Mouse (Mus musculus) hindbrain, embryonic 13.5 days (tissue): ENCODE results near the gene Chchd1. TPM values are rescaled to one million over a fixed set of nuclear protein-coding genes. Genes with fewer than 3 reads are reported as not detected.
A peak's percentile ranks its signal among the peaks of the same experiment; 100 is the strongest.
"Not testable (repeated sequence)": the region's sequence is repeated elsewhere in the genome, so short reads cannot be mapped to it uniquely, and the experiment has no call there.

Experiments
- ATAC-seq: fragments of 200-750 bp; cut with Nextera tagmentation; 2 replicates; pipeline ENCODE4 v1.8.0; 2017; ENCODE audit warnings: moderate TSS enrichment; ENCODE audit not compliant: low FRiP score
- H3K27ac ChIP-seq: fragments of 300-500 bp; sonication (generic); 2 replicates; pipeline ENCODE4 v1.5.1; 2015; ENCODE audit warnings: inconsistent platforms, mild to moderate bottlenecking, moderate library complexity
- H3K27me3 ChIP-seq: fragments of 300-500 bp; sonication (generic); 2 replicates; pipeline ENCODE4 v1.6.1; 2015; ENCODE audit warnings: mild to moderate bottlenecking, inconsistent platforms
- H3K36me3 ChIP-seq: fragments of 300-500 bp; sonication (generic); 2 replicates; pipeline ENCODE4 v1.6.1; 2015; ENCODE audit warnings: mild to moderate bottlenecking, inconsistent platforms
- H3K4me1 ChIP-seq: fragments of 300-500 bp; sonication (generic); replicated peaks from 2 replicates; pipeline ENCODE4 v1.6.1; 2015; ENCODE audit warnings: inconsistent platforms
- H3K4me2 ChIP-seq: fragments of 300-500 bp; sonication (generic); 2 replicates; pipeline ENCODE4 v1.6.1; 2015; ENCODE audit warnings: inconsistent platforms, mild to moderate bottlenecking, moderate library complexity
- H3K4me3 ChIP-seq: fragments of 300-500 bp; sonication (generic); 2 replicates; pipeline ENCODE4 v1.5.1; 2015; ENCODE audit warnings: mild to moderate bottlenecking, inconsistent platforms
- H3K9ac ChIP-seq: fragments of 300-500 bp; sonication (generic); 2 replicates; pipeline ENCODE4 v1.6.1; 2015; ENCODE audit warnings: mild to moderate bottlenecking, inconsistent platforms
- H3K9me3 ChIP-seq: fragments of 300-500 bp; sonication (generic); 2 replicates; pipeline ENCODE4 v1.6.1; 2016; ENCODE audit warnings: inconsistent platforms
- WGBS: fragments of 180-500 bp; shearing (Covaris S2); methylation state at CpG from one replicate; pipeline ENCODE4 v1.1.7; 2015; 5-methylcytosine and 5-hydroxymethylcytosine counted together
- polyA plus RNA-seq: library from polyadenylated mRNA; unstranded; fragments of >200 nt; fragmentation: Nextera tagmentation; extraction: Ambion mirVana; gene quantifications from 2 replicates; pipeline ENCODE4 v1.2.1, GENCODE M21; 2015

Gene Chchd1
- polyA plus RNA-seq, 1 experiment from 2014 or later, result 200 TPM

DNA sequence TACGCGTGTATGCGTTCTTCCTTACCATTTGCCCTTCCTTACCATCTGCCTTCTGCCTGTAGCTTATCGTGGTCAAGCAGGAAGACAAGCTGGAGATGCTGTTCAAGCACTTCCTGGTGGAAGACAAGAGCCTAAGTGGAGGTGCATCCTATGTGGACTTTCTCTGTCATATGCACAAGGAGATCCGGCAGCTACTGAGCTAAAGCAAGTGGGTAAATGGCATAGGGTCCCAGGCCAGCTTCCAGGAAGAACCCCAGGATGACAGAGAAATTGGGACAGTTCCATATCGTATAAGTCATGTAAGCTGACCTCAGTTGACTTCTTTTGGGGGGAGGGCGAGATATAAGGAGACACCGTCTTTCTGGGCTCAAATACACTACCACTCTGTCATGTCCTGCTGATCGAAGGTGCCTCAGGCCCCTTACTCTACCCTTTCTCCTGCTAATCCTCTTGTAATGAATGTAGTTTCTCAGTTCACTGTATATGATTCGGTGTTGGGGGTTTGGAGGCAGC lies 9.2 kb upstream of the Chchd1 start:
- Histone ChIP-seq H3K9me3 (no peaks in the 10 kb centered on the region), H3K4me2 (no peak overlapping the region), H3K4me1 (peaks cover 39% of the 10 kb centered on the region), H3K4me3 (0 out of 2 replicates have a peak overlapping the region, but pooled peaks have one; percentile 65), H3K27ac (peak overlapping the region; percentile 96), H3K9ac (no peak overlapping the region; the same call in 1 of the 2 replicates), H3K36me3 (peaks cover 59% of the 10 kb centered on the region), H3K27me3 (no peaks in the 10 kb centered on the region)
- 95% methylated on average over 10 of the region's 10 CpGs for WGBS
- ATAC-seq, result no peak

DNA sequence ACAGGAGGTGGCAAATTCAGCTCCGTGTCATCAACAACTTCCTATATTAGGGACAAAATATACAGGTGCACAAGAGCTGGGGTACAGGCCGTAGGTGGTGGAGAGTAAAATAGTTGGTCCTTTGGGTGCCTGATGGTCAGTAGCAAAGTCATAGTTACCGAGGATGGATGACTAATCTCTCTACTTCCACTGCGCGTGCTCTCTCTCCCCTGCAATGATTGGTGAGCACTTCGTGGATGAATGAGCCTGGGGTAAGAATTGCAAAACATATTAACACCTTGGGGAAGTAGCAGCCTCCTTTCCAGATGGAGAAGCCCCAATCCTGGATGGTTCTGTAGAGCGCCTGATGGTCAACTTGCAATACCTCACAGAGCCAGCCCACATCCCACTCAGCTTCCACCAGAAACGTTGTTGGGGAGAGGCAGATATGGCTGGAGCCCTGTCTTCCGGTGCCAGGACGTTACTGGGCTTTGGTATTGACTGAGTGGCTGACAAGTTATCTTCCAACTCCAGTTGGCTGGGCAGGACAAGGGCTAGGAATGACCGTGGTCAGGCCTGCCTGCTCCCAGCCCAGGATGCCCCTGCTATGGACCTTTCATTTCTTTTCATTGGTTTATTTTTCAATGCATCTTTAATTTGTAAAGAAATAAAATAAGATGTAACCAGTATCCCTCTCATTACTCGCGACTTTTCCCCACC lies 8.5 kb upstream of the Chchd1 start:
- H3K4me2 ChIP-seq, result peak overlapping the region; percentile 83
- 44% methylated on average over 13 of the region's 13 CpGs for WGBS
- peaks cover 46% of the 10 kb centered on the region for H3K4me1 ChIP-seq
- H3K9ac ChIP-seq, result peak overlapping the region; percentile 86
- ATAC-seq, result peak; percentile 41
- H3K27ac ChIP-seq, result peak overlapping the region; percentile 96
- H3K9me3 ChIP-seq, result no peaks in the 10 kb centered on the region
- no peaks in the 10 kb centered on the region for H3K27me3 ChIP-seq
- peak overlapping the region; percentile 65 for H3K4me3 ChIP-seq
- H3K36me3 ChIP-seq, result peaks cover 54% of the 10 kb centered on the region

DNA sequence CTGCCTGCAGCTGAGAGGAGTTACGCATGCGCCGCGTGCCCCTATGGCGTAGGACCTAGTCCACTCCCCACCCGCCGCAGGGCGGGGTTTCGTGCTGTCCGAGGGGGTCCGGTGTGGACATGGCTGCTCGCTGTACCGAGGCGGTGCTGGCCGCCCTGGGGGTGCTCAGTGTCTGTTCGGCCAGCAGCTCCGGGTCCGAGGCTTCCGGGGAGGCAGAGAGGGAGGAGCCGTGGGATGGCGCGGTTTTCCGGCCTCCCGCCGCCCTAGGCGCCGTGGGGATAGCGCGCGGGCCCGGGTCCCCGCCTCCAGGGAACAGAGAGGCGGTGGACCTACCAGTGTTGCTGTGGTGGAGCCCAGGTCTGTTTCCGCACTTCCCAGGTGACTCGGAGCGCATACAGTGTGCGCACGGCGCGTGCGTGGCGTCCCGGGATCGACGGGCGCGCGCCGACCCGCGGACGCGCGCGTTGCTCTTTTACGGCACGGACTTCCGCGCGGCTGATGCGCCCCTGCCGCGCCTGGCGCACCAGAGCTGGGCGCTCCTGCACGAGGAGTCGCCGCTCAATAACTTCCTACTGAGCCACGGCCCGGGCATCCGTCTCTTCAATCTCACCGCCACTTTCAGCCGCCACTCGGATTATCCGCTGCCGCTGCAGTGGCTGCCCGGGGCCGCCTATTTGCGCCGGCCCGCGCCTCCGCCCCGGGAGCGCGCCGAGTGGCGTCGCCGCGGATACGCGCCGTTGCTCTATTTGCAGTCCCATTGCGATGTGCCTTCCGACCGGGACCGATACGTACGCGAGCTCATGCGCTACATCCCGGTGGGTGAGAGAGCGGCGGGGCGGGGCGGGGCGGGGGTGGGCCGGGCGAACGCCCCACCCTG lies 7.7 kb upstream of the Chchd1 start, which contains the start of gene Fut11:
Fut11 (plus strand) TSS at position 85 of the 877 bp plus-strand sequence.
- no peaks in the 10 kb centered on the region for H3K27me3 ChIP-seq
- peak; percentile 94 for ATAC-seq
- H3K4me3 ChIP-seq, result peak within 1 kb of the TSS; percentile 65
- H3K4me1 ChIP-seq, result peaks cover 54% of the 10 kb centered on the region
- under 1% methylated on average over 109 of the region's 111 CpGs for WGBS
- no peaks in the 10 kb centered on the region for H3K9me3 ChIP-seq
- H3K9ac ChIP-seq, result peak within 1 kb of the TSS; percentile 86
- H3K4me2 ChIP-seq, result peak within 1 kb of the TSS; percentile 83
- peaks cover 46% of the 10 kb centered on the region for H3K36me3 ChIP-seq
- H3K27ac ChIP-seq, result peak within 1 kb of the TSS; percentile 96

DNA sequence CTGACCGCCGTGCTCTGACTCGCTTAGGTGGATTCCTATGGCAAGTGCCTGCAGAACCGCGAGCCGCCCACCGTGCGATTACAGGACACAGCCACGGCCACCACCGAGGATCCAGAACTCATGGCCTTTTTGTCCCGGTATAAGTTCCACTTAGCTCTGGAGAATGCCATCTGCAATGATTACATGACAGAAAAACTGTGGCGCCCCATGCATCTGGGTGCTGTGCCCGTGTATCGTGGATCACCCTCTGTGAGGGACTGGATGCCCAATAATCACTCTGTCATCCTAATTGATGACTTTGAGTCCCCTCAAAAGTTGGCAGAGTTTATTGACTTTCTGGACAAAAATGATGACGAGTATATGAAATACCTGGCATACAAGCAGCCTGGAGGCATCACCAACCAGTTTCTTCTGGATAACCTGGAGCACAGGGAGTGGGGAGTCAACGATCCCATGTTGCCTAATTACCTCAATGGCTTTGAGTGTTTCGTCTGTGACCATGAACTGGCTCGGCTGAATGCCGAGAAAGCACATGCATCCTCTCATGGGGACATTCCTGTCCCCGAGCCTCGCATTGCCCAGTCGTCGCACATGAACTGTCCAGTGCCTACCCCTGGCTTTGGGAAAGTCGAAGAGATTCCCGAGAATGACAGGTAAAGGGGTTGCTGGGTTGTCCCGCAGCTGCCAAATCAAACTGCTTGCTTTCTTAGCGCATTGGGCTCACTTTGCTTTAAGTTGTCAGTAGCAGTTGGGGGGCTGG lies 6.9 kb upstream of the Chchd1 start:
- H3K4me1 ChIP-seq, result peaks cover 61% of the 10 kb centered on the region
- H3K27me3 ChIP-seq, result no peaks in the 10 kb centered on the region
- H3K4me2 ChIP-seq, result peak overlapping the region; percentile 83
- H3K27ac ChIP-seq, result peak overlapping the region; percentile 96
- peak overlapping the region; percentile 86 for H3K9ac ChIP-seq
- peaks cover 38% of the 10 kb centered on the region for H3K36me3 ChIP-seq
- H3K4me3 ChIP-seq, result peak overlapping the region; percentile 65
- WGBS, result 12% methylated on average over 27 of the region's 27 CpGs
- H3K9me3 ChIP-seq, result no peaks in the 10 kb centered on the region
- no peak for ATAC-seq

DNA sequence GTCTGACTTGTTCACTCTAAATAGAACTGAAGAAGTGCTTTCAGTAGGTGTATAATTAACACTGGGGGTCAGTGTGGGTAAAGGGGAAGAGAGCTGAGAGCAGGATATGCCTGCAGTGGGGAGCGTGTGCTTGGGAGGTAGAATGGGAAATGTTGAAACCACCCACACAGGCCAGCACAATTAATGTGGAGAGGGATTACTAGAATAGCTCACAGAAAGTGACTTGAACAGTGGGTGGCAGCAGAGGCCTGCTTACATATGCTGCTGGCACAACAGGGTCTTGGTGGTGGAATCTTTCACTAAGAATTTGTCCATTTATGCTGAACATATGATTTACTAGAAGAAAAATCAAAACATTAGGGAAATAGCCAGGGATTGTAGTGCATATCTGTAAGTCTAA lies 5.8 kb upstream of the Chchd1 start:
- H3K4me2 ChIP-seq, result peak overlapping the region; percentile 83
- H3K9me3 ChIP-seq, result no peaks in the 10 kb centered on the region
- no peaks in the 10 kb centered on the region for H3K27me3 ChIP-seq
- ATAC-seq, result no peak
- WGBS, result 0% methylated on average over 1 of the region's 1 CpGs
- peaks cover 72% of the 10 kb centered on the region for H3K4me1 ChIP-seq
- H3K36me3 ChIP-seq, result peaks cover 27% of the 10 kb centered on the region
- H3K27ac ChIP-seq, result peak overlapping the region; percentile 13; the same call in 1 of the 2 replicates
- peak overlapping the region; percentile 86 for H3K9ac ChIP-seq
- H3K4me3 ChIP-seq, result peak overlapping the region; percentile 65

DNA sequence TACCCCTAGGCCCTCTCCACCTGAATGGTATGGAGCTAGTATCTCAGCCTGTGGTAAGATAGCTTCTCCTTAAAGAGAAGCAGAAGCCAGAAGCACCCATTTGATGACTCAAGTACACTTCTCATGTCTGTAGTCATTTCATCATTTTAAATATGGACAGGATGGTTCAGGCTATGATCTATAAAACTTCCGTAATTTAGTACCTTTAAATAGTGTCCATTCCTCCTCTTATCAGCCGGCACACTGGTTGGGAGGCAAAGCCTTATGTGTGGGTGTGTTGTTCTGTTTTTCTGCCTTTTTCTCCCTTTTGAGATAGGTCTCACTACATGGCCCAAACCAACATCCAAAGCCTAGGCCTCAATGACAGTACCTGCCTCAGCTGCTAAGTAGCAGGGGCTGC lies 4.3 kb upstream of the Chchd1 start:
- Histone ChIP-seq H3K9ac (peak overlapping the region; percentile 60), H3K4me3 (peak overlapping the region; percentile 65), H3K27me3 (no peaks in the 10 kb centered on the region), H3K4me1 (peaks cover 79% of the 10 kb centered on the region), H3K4me2 (peak overlapping the region; percentile 83), H3K36me3 (peaks cover 12% of the 10 kb centered on the region), H3K27ac (no peak overlapping the region), H3K9me3 (no peaks in the 10 kb centered on the region)
- ATAC-seq, result no peak
- 91% methylated on average over 2 of the region's 2 CpGs for WGBS

DNA sequence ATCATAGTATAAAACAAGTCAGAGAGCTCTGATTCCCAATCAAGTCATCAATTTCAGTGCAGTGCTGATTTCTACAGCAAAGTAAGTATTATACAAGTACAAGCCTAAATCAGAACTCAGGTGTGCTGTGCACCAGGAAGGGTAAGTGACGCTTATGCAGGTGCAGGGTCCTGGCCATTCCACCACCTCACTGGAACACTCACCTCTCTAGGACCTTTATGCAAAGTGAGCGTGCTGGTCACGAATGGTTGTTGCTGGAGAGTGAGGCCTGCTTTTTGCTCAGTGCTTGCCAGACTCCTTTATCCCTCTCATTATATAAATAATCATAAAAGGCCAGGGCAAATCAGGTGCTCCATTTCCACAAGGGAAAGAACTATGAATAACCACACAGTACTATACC lies 2.4 kb upstream of the Chchd1 start:
- 89% methylated on average over 3 of the region's 3 CpGs for WGBS
- H3K27me3 ChIP-seq, result no peaks in the 10 kb centered on the region
- peaks cover 15% of the 10 kb centered on the region for H3K36me3 ChIP-seq
- ATAC-seq, result no peak
- H3K4me1 ChIP-seq, result peaks cover 75% of the 10 kb centered on the region
- H3K9ac ChIP-seq, result no peak overlapping the region
- no peak overlapping the region for H3K4me2 ChIP-seq
- no peak overlapping the region for H3K4me3 ChIP-seq
- no peak overlapping the region for H3K27ac ChIP-seq
- H3K9me3 ChIP-seq, result no peaks in the 10 kb centered on the region

DNA sequence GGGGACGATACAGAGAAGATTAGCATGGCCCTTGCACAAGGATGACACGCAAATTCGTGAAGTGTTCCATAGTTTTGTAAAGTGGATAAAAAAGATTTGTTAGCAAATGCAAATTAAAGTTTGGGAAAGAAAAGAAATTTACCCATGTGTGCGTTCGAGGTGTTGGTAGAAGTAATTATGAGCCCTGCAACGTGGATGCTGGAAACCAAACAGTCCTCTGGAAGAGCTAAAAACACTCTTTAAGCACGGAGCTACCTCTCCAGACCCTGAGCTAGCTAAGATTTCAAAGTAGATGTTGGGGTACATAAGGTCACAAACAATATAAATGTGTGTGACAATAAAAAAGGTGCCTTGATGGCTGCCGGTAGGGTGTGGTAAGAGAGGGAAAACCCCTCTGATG lies 1.3 kb upstream of the Chchd1 start:
- peak overlapping the region; percentile 91 for H3K9ac ChIP-seq
- H3K27me3 ChIP-seq, result no peaks in the 10 kb centered on the region
- H3K4me1 ChIP-seq, result peaks cover 69% of the 10 kb centered on the region
- no peak for ATAC-seq
- no peak overlapping the region for H3K27ac ChIP-seq
- peak overlapping the region; percentile 77 for H3K4me3 ChIP-seq
- no peaks in the 10 kb centered on the region for H3K9me3 ChIP-seq
- peak overlapping the region; percentile 67 for H3K4me2 ChIP-seq
- peaks cover 18% of the 10 kb centered on the region for H3K36me3 ChIP-seq
- WGBS, result 83% methylated on average over 8 of the region's 8 CpGs

DNA sequence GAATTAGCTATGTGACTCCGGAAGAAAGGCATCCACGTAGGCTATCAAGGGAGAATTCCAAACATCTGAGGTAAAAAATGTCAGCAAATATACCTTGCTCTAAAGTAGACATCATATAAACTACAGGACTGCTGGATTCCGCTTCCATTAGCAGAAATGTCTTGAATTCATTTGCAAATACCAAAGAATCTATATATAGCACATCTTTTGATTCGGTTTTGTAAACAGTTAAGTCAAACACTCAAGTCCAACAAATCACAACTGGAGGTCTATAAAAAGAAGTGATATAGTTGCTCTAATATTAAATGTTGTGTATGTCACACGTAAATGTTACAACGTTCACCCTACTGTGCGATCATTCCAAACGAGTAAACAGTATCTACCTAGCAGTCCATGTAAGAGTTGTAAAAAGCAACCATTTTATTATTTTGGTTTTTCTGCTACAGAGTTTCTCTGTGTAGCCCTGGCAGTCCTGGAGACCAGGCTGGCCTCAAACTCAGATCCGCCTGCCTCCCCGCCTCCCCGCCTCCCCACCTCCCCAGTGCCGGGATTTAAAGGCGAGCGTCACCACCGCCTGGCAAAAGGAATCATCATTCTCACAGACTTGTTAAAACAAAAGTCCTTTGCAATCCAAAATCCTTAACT lies 588 bp upstream of the Chchd1 start:
- no peaks in the 10 kb centered on the region for H3K9me3 ChIP-seq
- peak overlapping the region; percentile 77 for H3K4me3 ChIP-seq
- H3K4me2 ChIP-seq, result peak overlapping the region; percentile 67
- 15% methylated on average over 15 of the region's 15 CpGs for WGBS
- H3K27me3 ChIP-seq, result no peaks in the 10 kb centered on the region
- peak overlapping the region; percentile 91 for H3K9ac ChIP-seq
- H3K36me3 ChIP-seq, result peaks cover 18% of the 10 kb centered on the region
- peaks cover 66% of the 10 kb centered on the region for H3K4me1 ChIP-seq
- ATAC-seq, result peak; percentile 9
- peak overlapping the region; percentile 93 for H3K27ac ChIP-seq

DNA sequence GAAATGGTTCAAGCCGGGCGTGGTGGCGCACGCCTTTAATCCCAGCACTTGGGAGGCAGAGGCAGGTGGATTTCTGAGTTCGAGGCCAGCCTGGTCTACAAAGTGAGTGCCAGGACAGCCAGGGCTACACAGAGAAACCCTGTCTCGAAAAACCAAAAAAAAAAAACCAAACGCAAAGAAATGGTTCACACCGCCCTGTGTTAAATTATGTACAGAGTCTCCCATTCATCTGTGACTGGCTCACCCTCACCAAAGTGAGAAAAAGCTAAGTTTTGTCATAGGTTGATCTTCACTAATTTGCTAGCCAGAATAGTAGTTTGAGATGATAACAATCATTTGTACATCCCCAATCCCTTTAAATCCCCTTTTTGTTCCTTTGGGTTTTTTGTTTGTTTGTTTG lies 655 bp downstream of the Chchd1 start:
- Histone ChIP-seq H3K27ac (peak overlapping the region; percentile 93), H3K4me2 (peak overlapping the region; percentile 67), H3K9ac (peak overlapping the region; percentile 91), H3K4me1 (peaks cover 56% of the 10 kb centered on the region), H3K36me3 (peaks cover 18% of the 10 kb centered on the region), H3K4me3 (peak overlapping the region; percentile 77)
- 10% methylated on average over 8 of the region's 8 CpGs for WGBS
- H3K9me3 ChIP-seq, H3K27me3 ChIP-seq, ATAC-seq: not testable (repeated sequence)
